Mouse (Mus musculus): Measurements from ENCODE around the gene Prkca. TPM values are rescaled to one million over a fixed set of nuclear protein-coding genes. Genes with fewer than 3 reads are reported as not detected.

The Prkca gene
- polyA plus RNA-seq, 2 experiments: 2.5 to 3.8 TPM

DNA sequence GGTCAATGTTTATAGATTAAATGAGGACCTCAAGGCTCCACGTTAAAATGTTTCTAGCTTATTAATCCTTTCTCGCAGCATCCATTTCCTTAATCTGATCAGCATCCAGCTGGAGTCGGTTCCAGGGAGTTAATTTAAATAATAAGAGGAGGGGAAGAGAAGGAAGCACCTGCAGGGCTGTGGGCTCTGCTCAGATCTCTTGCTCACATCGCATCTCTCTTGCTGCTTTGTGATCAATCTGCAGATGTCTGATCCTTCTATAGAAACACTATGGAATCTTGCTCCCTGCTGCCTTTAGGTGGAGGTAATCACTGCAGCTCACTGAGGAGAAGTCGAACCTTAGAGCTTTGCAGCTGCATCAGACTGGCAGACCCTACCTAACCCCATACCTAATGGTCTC is 58.7 kb downstream of the Prkca start:
- Histone ChIP-seq H3K9ac (replicated peaks) (no peak overlapping the region), H3K4me1 (replicated peaks; ENCODE audit: control insufficient read depth in 2 of 2, insufficient read depth in 2 of 2, low read length in 1 of 2) (peaks cover 0 to 3% of the 10 kb centered on the region in 2 experiments; a peak in 2 of 4 replicates), H3K36me3 (replicated peaks; ENCODE audit: control insufficient read depth, insufficient read depth, low read depth) (no peaks in the 10 kb centered on the region), H3K27ac (no peak overlapping the region), H3K27me3 (ENCODE audit: control insufficient read depth, insufficient read depth, low read length) (no peaks in the 10 kb centered on the region), H3K4me3 (ENCODE audit: insufficient read depth in 1 of 2, low read depth in 2 of 2, low read length in 2 of 2) (no peak overlapping the region), H3K4me2 (ENCODE audit: low read depth) (no peak overlapping the region), H3K9me3 (ENCODE audit: control insufficient read depth, low read length) (no peaks in the 10 kb centered on the region)
- no peak for ATAC-seq (ENCODE audit: insufficient read depth)
- DNase-seq (ENCODE audit: low read depth in 3 of 3, low spot score in 3 of 3): no peak
- TF ChIP-seq CTCF (IDR thresholded peaks at IDR 0.05; ENCODE audit: low read depth) (no peak), EP300 (IDR thresholded peaks at IDR 0.05; ENCODE audit: low read depth) (no peak)
- WGBS (ENCODE audit: insufficient replicate concordance): 62% methylated on average over 5 of the region's 5 CpGs

DNA sequence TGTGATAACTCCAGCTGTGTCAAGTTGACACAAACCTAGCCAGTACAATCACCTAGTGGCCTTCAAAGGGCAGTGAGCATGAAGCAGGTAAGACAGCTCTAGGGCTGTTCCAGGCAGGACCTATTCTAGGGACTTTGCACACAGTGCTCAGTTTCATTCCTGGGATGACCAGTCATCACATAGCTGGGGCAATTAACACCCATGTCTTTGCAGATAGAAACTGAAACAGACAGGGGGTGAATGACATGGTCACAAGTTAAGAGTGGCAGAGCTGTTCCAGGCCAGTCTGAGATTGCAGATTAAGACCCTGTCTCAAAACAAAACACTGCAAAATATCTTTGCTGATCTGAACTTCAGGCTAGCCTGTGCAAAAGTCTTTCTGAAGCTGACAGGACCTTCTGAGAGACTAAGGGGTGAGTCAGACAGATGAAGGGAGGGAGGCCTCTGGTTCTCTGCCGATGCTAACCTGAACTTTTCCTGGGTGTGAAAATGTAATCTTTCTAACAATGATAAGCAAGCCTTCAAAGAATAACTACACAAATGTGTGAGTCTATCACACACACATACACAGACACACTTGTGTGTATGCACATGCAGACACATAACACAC is 60.8 kb downstream of the Prkca start:
- DNase-seq (ENCODE audit: low read depth in 3 of 3, low spot score in 3 of 3): no peak
- Histone ChIP-seq H3K27ac (no peak overlapping the region), H3K9me3 (ENCODE audit: control insufficient read depth, low read length) (no peaks in the 10 kb centered on the region), H3K4me2 (ENCODE audit: low read depth) (no peak overlapping the region), H3K9ac (replicated peaks) (no peak overlapping the region), H3K36me3 (replicated peaks; ENCODE audit: control insufficient read depth, insufficient read depth, low read depth) (no peaks in the 10 kb centered on the region), H3K4me1 (replicated peaks; ENCODE audit: control insufficient read depth in 2 of 2, insufficient read depth in 2 of 2, low read length in 1 of 2) (peaks cover 0 to 7% of the 10 kb centered on the region in 2 experiments; a peak in 2 of 4 replicates), H3K27me3 (ENCODE audit: control insufficient read depth, insufficient read depth, low read length) (no peaks in the 10 kb centered on the region), H3K4me3 (ENCODE audit: insufficient read depth in 1 of 2, low read depth in 2 of 2, low read length in 2 of 2) (no peak overlapping the region)
- 39% methylated on average over 1 of the region's 1 CpGs for WGBS (ENCODE audit: insufficient replicate concordance)
- ATAC-seq (ENCODE audit: insufficient read depth): no peak
- no peak for TF ChIP-seq CTCF (IDR thresholded peaks at IDR 0.05; ENCODE audit: low read depth)
- TF ChIP-seq EP300 (IDR thresholded peaks at IDR 0.05; ENCODE audit: low read depth): no peak

- Histone ChIP-seq H3K4me3 (ENCODE audit: insufficient read depth in 1 of 2, low read depth in 2 of 2, low read length in 2 of 2) (no peak overlapping the region), H3K27me3 (ENCODE audit: control insufficient read depth, insufficient read depth, low read length) (no peaks in the 10 kb centered on the region), H3K4me1 (replicated peaks; ENCODE audit: control insufficient read depth in 2 of 2, insufficient read depth in 2 of 2, low read length in 1 of 2) (peaks cover 0 to 10% of the 10 kb centered on the region in 2 experiments; a peak in 2 of 4 replicates), H3K27ac (no peak overlapping the region), H3K9me3 (ENCODE audit: control insufficient read depth, low read length) (no peaks in the 10 kb centered on the region), H3K9ac (replicated peaks) (no peak overlapping the region), H3K36me3 (replicated peaks; ENCODE audit: control insufficient read depth, insufficient read depth, low read depth) (no peaks in the 10 kb centered on the region), H3K4me2 (ENCODE audit: low read depth) (no peak overlapping the region)
- ATAC-seq (ENCODE audit: insufficient read depth): 0 out of 2 replicates have a peak, but pooled peaks have one; percentile 41
- DNase-seq (ENCODE audit: low read depth in 3 of 3, low spot score in 3 of 3): no peak
- WGBS (ENCODE audit: insufficient replicate concordance): 64% methylated on average over 1 of the region's 1 CpGs
- TF ChIP-seq EP300 (IDR thresholded peaks at IDR 0.05; ENCODE audit: low read depth) (no peak), CTCF (IDR thresholded peaks at IDR 0.05; ENCODE audit: low read depth) (no peak)
These were observed 63.9 kb downstream of the Prkca start for GRCm38 (mm10) chr11:108279748-108280373.

DNA sequence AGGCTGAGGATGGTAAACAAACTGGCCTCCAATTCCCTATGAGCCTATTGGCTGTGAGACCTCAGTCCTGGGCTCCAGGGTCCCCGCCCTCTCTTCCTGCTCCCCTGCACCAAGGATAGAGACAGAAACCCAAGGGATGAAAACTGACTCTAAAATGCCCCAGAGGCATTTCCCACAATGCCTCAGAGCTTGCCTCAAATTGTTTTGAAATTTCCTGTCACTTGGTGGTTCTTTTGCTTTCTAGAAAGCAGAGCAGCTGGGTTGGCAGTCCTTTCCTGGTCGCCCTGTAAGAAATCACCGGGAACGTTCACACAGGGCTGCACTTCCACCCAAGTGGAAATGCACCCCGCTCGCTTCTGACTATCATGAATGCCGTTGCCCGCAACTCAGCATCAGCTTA is 66.6 kb downstream of the Prkca start:
- H3K9me3 ChIP-seq (ENCODE audit: control insufficient read depth, low read length): no peaks in the 10 kb centered on the region
- ATAC-seq (ENCODE audit: insufficient read depth) (no peak), DNase-seq (ENCODE audit: low read depth in 3 of 3, low spot score in 3 of 3) (no peak)
- TF ChIP-seq EP300 (IDR thresholded peaks at IDR 0.05; ENCODE audit: low read depth) (no peak), CTCF (IDR thresholded peaks at IDR 0.05; ENCODE audit: low read depth) (no peak)
- H3K4me2 ChIP-seq (ENCODE audit: low read depth): no peak overlapping the region
- H3K9ac ChIP-seq (replicated peaks): no peak overlapping the region
- no peaks in the 10 kb centered on the region for H3K36me3 ChIP-seq (replicated peaks; ENCODE audit: control insufficient read depth, insufficient read depth, low read depth)
- no peak overlapping the region for H3K27ac ChIP-seq
- WGBS (ENCODE audit: insufficient replicate concordance): 66% methylated on average over 8 of the region's 8 CpGs
- H3K4me3 ChIP-seq (ENCODE audit: insufficient read depth in 1 of 2, low read depth in 2 of 2, low read length in 2 of 2): no peak overlapping the region
- H3K4me1 ChIP-seq (replicated peaks; ENCODE audit: control insufficient read depth in 2 of 2, insufficient read depth in 2 of 2, low read length in 1 of 2): peaks cover 0 to 11% of the 10 kb centered on the region in 2 experiments; a peak in 1 of 4 replicates
- no peaks in the 10 kb centered on the region for H3K27me3 ChIP-seq (ENCODE audit: control insufficient read depth, insufficient read depth, low read length)

GRCm38 (mm10) chr11:108276148-108276547 is 67.6 kb downstream of the Prkca start:
- H3K9me3 ChIP-seq (ENCODE audit: control insufficient read depth, low read length): no peaks in the 10 kb centered on the region
- ATAC-seq (ENCODE audit: insufficient read depth) (no peak), DNase-seq (ENCODE audit: low read depth in 3 of 3, low spot score in 3 of 3) (no peak)
- peaks cover 0 to 11% of the 10 kb centered on the region in 2 experiments; a peak in 1 of 4 replicates for H3K4me1 ChIP-seq (replicated peaks; ENCODE audit: control insufficient read depth in 2 of 2, insufficient read depth in 2 of 2, low read length in 1 of 2)
- no peaks in the 10 kb centered on the region for H3K27me3 ChIP-seq (ENCODE audit: control insufficient read depth, insufficient read depth, low read length)
- H3K4me2 ChIP-seq (ENCODE audit: low read depth): no peak overlapping the region
- H3K36me3 ChIP-seq (replicated peaks; ENCODE audit: control insufficient read depth, insufficient read depth, low read depth): no peaks in the 10 kb centered on the region
- H3K9ac ChIP-seq (replicated peaks): no peak overlapping the region
- TF ChIP-seq EP300 (IDR thresholded peaks at IDR 0.05; ENCODE audit: low read depth): no peak
- TF ChIP-seq CTCF (IDR thresholded peaks at IDR 0.05; ENCODE audit: low read depth): no peak
- no peak overlapping the region for H3K4me3 ChIP-seq (ENCODE audit: insufficient read depth in 1 of 2, low read depth in 2 of 2, low read length in 2 of 2)
- H3K27ac ChIP-seq: no peak overlapping the region
- 71% methylated on average over 2 of the region's 2 CpGs for WGBS (ENCODE audit: insufficient replicate concordance)
